Mouse (Mus musculus) right cerebral cortex, postnatal 14 days (tissue): ENCODE results near the gene Pfkfb3.
"Not testable (repeated sequence)": the region's sequence is repeated elsewhere in the genome, so short reads cannot be mapped to it uniquely, and the experiment has no call there.

Experiments used
- DNase-seq: peaks from one replicate; pipeline ENCODE4 v3.0.0; 2022

Gene Pfkfb3

DNA sequence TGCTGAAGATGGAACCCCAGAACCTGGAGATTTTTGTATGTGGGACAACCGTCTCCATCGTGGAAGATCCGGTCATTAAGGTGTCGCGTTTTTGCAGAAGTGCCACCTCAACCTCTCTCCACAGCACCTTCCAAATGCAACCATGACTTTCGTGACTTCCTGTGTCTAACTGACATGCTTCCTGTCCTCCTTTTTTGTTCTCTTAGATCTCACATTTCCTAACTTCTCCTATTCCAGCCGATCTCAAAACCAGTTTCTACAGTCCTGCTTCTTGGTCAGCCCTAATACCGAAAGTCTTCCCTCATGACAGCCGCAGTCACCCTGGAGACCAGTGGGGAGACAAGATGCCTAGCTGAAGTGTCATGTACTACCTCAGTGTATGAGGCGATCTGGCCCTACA lies 5.4 kb downstream of the Pfkfb3 start:
- DNase-seq, result no peak

DNA sequence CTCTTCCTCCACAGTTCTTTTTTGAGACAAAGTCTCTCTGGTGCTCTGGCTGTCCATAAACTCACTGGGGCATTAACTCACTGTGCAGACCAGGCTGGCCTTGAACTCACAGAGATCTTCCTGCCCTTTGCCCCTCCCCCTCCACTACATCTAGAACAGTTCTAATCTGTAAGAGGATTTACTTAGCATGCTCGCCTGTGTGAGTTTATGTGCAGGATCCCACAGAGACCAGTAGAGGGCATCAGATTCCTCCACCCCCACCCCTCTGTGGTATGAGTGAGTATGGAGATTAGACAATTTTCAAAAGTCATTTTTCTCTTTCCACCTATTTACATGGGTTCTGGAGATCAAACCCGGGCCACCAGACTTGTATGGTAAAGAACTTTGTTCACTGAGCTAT lies 6.3 kb downstream of the Pfkfb3 start:
- no peak for DNase-seq

DNA sequence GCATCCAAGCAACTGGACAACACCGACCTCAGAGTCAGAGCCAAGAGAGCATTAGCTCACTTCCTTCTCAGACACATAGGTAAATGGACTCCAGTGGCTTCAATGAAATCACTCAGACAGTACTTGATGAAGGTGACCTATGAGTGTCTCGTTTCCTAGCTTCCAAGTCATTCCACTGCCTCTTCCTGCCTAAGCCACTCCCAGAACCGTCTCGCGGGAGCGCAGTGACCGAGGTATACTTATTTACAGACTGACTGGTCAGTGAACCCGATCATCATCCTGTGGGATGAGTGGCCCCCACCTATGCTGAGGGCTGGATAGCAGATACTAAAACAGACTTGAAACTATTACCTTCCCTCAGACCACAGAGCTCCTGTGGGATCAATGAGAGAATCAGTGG lies 7.8 kb downstream of the Pfkfb3 start:
- no peak for DNase-seq

DNA sequence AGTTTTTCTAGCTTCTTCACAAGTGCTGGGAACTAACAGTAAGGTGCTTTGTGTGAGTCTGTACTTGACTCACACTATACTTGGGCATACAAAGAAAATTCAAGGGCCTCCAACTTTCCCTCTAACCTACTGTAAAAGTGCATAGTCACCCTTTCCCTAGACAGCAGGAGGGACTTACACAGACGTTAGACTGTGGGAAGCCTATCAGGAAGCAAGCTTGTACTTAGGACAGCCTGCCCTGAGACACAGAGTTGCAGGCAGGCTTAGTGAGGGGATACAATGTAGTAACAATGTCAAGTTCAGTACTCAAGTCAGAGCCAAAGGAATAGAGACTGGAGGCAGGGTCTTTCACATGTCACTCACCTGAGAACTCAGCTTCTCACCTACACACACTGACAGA lies 8.5 kb downstream of the Pfkfb3 start:
- DNase-seq, result no peak

DNA sequence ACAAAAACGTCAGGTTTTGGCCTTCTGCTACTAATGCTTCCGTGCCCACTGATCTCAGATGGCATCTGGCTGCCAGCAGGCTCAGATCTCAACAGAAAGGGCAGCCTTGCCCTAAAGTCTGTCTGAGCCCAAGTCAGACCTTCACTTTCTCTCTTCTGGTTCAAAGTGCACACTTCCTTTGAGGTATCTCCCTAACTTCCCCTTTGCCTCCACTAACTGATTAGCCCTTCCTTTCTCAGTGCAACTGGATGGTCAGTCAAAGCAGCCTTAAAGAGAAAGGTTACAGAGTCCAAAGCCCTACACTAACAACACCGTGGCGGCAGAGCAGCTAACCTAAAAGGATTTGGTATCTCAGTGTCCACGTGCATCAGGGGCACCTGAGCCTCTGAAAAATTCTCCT lies 9.5 kb downstream of the Pfkfb3 start:
- no peak for DNase-seq

DNA sequence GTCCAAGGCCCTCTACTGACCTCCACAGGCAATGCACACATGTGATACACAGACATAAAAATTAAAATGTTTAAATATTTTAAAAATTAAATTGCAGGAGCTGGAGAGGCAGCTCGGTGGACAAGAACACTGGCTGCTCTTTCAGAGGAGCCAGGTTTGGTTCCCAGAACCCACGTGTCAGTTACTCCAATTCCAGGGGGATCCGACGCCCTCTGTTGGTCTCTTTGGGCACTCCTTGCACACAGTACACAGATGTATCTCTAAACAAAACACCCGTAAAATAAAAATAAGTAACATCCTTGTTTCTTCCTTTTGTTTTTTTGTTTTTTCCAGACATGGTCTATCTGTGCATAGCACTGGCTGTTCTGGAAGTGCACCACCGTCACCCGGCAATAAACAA lies 10.7 kb downstream of the Pfkfb3 start:
- DNase-seq, result no peak

DNA sequence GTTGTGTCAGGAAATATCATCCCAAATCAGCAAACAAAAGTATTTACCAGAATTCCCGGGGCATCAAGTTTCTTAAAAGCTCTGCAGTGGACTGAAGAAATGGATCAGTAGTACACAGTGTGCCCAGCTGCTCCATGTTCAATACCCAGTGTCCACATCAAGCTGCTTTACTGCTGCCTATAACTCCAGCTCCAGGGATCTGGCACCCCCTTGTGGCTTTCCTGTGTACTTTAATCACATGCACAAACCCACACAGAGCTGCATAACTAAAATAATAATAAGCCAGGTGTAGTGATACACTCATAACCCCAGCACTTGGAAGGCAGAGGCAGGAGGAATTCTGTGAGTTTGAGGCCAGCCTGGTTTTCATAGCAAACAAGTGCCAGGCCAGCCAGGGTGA lies 11.2 kb downstream of the Pfkfb3 start:
- peak; percentile 79 for DNase-seq

DNA sequence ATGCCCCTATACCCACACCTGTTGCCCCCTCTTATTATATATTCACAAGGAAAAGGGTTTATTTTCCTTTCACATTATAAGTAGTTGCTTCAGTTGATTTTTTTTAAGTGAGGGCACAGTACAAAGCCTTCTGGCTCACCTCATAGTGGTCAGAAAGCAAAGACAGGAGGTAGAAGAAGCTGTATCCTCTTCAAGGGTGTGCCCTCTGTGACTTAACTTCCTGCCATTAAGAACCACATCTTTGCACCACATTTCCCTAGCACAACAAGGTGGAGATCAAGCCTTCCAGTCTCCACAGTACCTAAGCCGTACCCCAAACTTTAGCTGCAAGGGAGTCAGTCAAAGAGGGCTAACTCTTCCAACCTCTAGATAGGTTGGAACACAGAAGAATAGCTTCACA lies 11.8 kb downstream of the Pfkfb3 start:
- no peak for DNase-seq

DNA sequence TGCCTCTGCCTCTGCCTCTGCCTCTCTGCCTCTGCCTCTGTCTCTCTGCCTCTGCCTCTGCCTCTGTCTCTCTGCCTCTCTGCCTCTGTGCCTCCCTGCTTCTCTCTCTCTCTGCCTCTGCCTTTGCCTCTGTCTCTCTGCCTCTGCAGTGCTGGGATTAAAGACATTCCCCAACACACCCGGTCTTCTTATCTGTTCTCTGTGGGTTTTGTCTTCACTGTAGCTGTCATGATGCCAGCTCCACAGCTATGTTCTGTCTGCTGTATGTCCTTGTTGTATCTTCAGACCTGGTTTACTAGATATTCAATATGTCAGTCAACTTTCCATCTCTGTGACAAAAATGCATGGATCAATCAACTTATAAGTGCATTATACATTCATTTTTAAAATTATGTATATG lies 12.3 kb downstream of the Pfkfb3 start:
- DNase-seq, result not testable (repeated sequence)

DNA sequence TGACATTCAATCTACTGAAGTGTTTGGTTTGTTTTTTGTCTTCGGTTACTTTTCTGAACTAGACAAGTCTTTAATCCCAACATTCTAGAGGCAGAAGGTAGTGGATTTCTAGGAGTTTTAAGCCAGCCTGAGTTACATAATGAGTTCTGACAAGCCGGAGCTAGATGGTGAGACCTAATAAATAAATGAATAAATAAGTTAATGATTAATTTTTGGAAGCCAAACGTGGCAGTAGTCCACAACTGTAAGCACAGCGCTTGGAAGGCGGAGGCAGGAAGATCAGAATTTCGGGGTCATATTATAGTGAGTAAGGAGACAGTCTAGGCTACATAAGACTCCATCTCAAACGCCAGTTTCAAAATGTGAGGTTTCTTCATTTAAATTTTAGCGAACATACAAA lies 17.9 kb downstream of the Pfkfb3 start:
- no peak for DNase-seq

DNA sequence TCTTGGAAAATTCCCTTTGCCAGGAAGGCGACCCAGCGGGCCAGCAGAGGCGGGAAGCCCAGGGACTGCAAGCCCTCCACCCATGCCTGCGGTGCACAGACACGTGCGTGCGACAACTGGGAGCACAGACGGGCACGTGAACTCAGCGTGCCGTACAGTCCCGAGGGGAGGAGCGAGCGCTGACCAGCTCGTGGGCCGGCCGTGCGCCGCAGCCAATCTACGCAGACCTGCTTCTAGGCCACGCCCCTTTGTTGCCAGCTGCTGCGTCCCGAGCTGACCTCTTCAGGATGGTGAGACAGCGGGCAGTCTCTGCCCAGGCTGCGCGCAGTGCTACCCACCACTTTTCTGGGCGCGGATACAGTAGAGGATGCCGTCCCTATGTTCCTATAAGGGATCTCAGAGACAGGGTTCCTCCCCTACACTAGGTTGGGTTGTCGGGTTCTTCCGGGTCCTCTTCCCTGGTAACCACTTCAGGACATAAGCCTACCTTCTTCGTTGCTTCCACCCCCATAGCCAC lies 18.4 kb downstream of the Pfkfb3 start:
- DNase-seq, result peak; percentile 92

DNA sequence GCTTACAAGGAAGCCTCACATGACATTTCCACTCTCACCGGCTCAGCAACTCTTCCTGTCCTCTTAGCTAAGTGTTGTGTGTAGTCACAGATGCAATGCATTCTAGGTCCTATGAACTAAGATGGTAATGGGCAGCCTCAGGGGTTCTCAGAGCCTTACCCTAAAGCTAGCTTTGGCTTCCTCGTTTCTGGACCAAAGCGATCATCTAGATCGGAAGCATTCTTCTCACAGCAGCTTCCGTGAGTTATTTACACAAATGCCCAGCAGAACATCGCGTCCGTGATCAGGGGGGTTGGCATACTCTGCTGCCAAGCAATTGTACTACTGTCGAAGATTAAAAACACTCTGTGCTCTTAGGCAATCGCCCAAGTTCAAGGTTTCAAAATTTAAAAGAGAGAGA lies 19.1 kb downstream of the Pfkfb3 start:
- no peak for DNase-seq

DNA sequence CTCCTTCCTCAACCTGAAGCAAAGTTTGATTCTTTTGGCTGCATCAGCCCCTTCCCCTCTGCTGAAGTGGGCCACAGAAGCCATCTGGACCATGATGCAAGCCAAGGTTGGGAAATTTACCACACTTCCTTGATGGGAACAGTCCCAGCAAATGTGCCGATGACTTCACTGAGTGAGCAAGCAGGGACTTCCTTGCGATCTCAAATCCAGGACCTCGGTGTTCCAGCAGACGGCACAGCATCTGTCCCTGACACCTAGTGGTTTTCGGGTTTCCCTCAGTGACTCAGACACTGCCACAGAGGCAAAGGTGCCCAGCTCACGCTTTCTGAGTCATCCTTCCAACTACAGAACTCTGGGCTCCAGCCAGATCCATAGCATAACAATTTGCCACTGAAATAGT lies 23.8 kb downstream of the Pfkfb3 start:
- peak; percentile 30 for DNase-seq

DNA sequence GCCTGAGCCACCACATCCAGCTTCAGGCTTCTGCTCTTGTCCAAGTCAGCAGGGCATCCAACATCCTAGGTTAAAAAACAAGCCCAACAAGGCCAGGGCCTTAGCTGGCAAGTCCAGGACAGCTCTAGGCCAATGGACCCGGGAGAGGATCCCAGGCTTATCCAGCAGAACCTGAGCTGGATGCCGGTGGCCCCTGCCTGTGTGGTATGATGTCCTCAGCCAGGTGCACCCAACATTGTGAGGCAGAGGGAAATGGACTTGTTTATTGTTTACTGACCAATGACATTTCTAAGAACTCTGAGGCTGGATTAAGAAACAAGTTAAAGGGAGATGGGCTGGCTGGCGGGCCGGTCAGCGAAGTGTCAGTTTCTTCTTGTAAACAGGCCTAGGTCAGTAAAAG lies 27.8 kb downstream of the Pfkfb3 start:
- no peak for DNase-seq

DNA sequence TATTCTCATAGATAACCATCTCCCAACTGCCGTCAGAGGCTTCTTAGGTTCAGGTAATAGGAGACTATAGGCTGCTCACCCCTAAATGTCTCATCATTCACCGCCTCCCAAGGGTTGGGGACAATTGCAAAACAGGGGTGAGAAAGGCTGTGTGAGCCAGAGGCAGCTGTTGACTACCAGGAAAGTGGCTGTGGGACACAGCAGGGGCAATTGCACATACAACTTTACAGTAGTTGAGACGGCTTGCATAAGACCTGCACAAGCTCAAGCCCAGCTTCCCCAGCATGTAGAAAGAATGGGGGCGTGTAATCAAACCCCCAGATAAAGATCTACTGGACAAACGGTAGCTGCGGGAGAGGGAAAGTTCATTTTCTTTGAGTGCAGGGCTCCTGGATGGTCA lies 29.1 kb downstream of the Pfkfb3 start:
- no peak for DNase-seq

DNA sequence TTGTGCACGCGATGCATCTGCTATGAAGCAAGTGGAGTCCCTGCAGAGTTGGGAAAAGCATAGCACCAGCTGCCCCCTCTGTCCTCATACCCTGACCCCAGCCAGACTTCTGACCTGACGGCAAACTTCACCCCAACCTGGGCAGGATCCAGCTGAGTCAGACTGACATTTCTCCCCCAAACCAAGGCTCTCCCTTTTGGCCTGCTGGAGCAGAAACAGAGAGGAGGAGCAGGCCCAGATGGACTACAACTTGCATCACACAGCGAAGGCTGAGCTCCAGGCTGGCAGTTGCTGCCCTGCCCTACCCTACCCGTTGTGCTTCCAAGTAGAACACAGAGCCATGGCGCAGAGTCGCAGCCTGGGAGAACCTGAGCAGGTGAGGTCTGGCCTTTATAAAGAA lies 32.1 kb downstream of the Pfkfb3 start:
- DNase-seq, result no peak

DNA sequence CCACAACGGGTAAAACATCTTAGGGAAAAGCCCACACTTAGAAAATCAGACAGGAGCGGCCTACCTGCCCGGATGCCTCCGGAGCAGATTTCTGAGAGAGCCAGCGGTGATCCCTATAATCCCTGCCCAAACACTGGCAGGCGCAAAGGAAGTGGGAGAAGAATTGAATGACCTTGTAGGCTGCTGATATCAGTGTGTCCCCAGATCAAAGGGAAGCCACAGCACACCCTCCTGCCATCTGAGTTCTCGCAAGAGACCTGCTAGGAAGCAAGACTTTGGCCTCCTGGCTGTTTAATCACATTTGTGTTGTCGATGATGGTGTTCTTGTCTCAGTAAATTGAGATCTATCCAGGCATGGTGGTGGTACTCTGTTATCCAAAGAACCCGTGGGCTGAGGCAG lies 33.1 kb downstream of the Pfkfb3 start:
- DNase-seq, result no peak

DNA sequence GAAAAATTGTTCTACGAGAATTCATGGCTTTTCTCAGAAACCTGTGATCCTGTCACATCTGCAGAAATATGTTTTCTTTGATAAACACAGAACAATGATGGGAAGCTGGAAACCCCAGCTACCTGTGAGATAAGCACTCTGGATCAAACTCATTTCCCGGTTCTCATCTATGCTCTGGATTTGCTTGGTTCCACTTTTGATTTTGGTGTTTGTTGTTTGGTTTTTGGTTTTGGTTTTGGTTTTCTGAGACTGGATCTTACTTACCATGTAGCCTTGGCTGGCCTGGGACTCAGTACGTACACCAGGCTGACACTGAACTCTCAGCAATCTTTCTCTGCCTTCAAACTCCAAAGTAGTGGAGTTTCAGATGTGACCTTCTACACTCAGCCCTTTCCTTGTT lies 38.0 kb downstream of the Pfkfb3 start:
- no peak for DNase-seq

DNA sequence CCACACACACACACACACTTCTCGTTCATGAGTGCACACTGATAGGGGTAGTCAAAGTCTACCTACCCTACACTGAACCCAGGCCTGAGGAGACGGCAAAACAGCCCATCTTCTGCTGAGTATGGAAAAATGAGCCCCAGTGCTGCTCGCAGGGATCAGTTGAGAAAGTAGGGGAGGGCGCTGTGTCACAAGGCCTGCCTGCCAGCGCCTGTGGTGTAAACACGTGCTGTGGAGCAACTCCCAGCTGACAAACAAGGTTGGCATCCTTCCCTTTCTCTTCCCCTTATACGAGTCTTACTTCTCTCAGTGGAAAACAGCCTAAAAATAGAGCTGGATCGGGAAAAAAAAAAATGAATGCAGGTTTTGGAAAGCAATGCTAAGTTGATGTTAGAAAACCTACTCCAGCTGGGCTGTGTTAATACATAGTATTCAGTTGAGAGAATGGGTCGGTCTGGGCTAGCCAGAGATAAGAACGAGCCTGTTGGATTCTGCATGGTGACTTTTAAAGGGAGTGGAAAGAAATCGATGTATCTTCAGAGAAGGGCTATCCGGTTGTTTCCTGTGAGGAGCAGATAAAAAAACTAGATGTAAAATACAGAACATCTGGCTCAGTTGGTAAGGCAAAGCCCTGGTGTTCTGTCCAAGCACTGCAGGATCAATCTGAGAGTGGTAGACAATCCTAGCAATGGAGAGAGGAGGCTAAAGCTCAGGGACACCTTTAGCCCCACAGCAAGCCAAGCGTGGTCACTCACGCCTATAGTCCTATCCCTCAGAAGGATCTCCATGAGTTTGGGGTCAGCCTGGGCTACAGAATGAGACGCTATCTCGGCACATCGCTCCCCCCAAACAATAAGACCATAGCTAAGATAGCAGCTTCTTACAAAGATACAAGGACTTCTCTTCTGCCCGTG lies 40.6 kb downstream of the Pfkfb3 start:
- DNase-seq, result peak; percentile 16

DNA sequence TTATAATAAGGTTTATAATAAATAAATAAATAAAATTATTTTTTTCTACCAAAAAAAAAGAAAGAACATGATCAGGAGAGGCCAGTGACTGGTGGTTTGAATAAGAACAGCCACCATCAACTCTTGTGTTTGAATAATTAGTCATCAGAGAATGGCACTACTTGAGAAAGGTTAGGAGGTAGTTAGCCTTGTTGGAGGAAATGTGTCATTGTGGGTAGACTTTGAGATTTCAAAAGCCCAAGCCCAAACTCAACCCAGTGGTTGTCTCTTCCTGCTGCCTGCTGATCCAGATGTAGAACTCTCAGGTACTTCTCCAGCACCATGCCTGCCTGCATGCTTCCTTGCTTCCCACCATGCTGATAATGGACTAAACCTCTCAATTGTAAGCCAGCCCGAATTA lies 41.8 kb downstream of the Pfkfb3 start:
- DNase-seq, result no peak

DNA sequence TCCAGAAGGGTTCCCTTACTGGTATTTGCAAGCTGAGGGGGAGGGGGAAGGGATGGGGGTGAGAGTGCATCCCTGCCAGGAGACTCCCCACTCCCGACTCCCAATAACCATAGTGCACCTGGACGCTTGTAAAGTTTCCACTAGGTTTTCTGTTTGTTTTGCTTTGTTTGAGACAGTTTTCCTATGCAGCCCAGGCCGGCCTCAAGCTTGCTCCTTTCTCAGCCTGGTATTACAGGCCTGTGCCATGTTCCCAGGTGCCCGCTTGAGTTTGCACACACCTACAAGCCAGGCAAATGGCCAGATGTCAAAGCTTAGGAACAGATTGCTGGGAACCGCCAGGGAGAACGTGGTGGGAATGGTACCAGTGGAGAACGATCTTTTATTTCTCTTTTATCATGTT lies 50.1 kb downstream of the Pfkfb3 start:
- no peak for DNase-seq

DNA sequence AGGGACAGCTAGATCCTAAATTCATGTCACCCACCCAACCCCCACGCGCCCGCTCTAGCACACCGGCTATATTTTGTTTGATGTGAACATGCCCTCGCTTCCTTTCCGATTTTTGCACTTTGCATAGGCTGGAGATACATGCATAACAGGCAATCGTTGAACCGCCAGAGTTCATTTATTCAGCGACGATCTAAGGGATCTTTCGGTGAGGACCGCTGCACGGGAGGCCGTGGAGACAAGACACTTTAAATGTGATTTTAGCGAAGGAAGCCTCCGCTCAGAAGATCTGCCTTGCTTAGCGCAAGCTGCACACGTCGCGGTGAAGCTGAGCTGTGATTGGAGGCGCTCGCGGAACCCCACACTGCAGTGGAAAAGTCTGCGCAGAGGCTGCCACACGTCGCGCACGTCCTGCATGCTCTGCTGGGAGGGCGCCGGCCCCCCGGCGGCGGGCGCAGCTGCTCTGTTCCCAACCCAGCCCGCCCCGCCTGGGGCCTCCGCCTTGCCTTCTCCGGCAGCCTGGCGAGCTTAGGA lies 50.9 kb downstream of the Pfkfb3 start:
- peak; percentile 80 for DNase-seq

DNA sequence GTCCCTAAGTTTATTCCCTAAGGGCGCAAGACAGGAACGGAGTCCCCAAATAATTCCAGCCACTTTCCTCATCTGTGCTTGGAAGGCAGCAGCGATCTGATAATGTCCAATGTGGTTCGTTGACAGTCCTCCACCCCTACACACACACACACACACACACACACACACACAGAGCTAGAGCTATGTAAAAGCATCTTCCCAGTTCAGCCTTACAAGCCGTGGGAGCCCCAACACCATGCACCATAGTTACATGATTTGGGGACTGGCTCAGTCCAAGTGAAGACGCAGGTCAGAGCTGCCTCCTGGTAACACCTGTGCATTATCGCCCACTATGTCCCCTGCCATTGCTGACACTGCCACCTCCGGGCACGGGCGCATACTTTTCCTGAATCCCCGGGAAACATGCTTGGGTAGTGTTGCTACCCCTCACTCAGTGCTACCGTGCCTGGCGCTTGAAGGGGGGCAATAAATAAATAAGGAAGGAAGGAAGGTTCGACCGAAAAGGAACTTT lies 51.6 kb downstream of the Pfkfb3 start:
- peak; percentile 27 for DNase-seq
